Mouse (Mus musculus) stomach, embryonic 15.5 days (tissue): ENCODE measurements at regions not wholly inside any gene's neighbourhood (a gene's known extent, or its start where the extent isn't known, plus 50 kb on each side); places are given as distances from the start of the nearest gene placed in this dataset.

ENCODE experiments used
- ATAC-seq: fragments of 200-750 bp; cut with Nextera tagmentation; 2 replicates; pipeline ENCODE4 v1.8.0; 2017; ENCODE audit warnings: low read depth, moderate number of reproducible peaks, moderate TSS enrichment; ENCODE audit not compliant: insufficient read depth, low FRiP score
- H3K27ac ChIP-seq: fragments of 300-500 bp; sonication (generic); 2 replicates; pipeline ENCODE4 v1.5.1; 2015; ENCODE audit warnings: mild to moderate bottlenecking, inconsistent platforms
- H3K27me3 ChIP-seq: fragments of 300-500 bp; sonication (generic); replicated peaks from 2 replicates; pipeline ENCODE4 v1.6.1; 2015; ENCODE audit warnings: inconsistent platforms
- H3K36me3 ChIP-seq: fragments of 300-500 bp; sonication (generic); 2 replicates; pipeline ENCODE4 v1.6.1; 2015; ENCODE audit warnings: inconsistent platforms
- H3K4me1 ChIP-seq: fragments of 300-500 bp; sonication (generic); 2 replicates; pipeline ENCODE4 v1.6.1; 2015; ENCODE audit warnings: inconsistent platforms
- H3K4me2 ChIP-seq: fragments of 300-500 bp; sonication (generic); 2 replicates; pipeline ENCODE4 v1.6.1; 2015; ENCODE audit warnings: mild to moderate bottlenecking, inconsistent platforms
- H3K4me3 ChIP-seq: fragments of 300-500 bp; sonication (generic); replicated peaks from 2 replicates; pipeline ENCODE4 v1.5.1; 2015; ENCODE audit warnings: inconsistent platforms
- H3K9ac ChIP-seq: fragments of 300-500 bp; sonication (generic); 2 replicates; pipeline ENCODE4 v1.6.1; 2015; ENCODE audit warnings: inconsistent platforms
- H3K9me3 ChIP-seq: fragments of 300-500 bp; sonication (generic); 2 replicates; pipeline ENCODE4 v1.6.1; 2016; ENCODE audit warnings: inconsistent platforms
- WGBS: fragments of 180-500 bp; shearing (Covaris S2); methylation state at CpG from one replicate; pipeline ENCODE4 v1.1.7; 2015; 5-methylcytosine and 5-hydroxymethylcytosine counted together

DNA sequence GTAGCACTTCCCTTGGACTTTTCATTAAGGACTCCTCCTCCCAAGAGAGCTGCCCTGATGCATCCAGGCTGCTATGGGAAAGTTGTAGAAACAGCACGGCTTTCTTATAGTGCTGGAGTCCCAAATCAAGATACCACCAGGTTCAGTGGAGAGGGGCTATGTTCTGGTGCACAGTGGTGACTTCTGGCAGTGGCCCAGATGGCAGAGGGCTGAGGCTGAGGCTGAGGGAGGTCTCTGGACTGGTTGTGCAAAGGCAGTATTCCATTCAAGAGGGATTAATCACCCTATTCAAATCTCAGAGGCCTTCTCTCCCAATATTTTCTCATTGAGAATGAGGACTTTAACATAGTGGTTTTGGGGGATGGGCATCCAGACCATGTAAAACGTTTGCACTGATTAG, 82.3 kb upstream of the Mki67 start:
- Histone ChIP-seq H3K4me2 (no peak overlapping the region), H3K9ac (no peak overlapping the region), H3K4me1 (no peaks in the 10 kb centered on the region), H3K27me3 (no peaks in the 10 kb centered on the region), H3K4me3 (no peak overlapping the region), H3K27ac (no peak overlapping the region), H3K36me3 (no peaks in the 10 kb centered on the region), H3K9me3 (no peaks in the 10 kb centered on the region)
- no peak for ATAC-seq
- WGBS = 49% methylated on average over 2 of the region's 2 CpGs

DNA sequence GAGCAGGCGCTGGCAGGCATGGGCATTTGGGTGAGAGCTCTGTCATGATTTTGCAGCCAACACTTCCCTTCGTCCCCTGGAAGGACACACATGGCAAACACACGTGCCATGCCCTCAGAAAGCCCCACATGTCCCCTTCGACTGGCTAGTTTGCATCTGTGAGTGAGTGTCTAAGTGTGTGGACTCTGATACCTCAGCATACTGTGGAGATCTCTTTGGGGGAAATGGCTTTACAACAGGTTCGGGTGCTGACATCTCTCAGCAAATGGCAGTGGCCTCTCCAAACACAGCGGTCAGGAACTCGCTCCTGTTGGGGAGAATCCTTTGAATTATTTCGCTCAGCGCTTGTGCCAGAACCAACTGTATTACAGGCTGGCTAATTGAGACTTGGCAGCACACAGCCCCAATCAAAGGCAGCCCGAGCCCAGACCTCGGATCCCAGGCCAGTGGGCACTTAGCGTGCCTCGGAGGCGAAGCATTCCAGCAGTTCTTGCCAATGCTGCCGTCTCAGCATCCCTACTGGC, 86.5 kb upstream of the Mki67 start:
- H3K4me1 ChIP-seq = no peaks in the 10 kb centered on the region
- 89% methylated on average over 15 of the region's 15 CpGs for WGBS
- no peak overlapping the region for H3K4me3 ChIP-seq
- H3K9ac ChIP-seq = no peak overlapping the region
- no peaks in the 10 kb centered on the region for H3K27me3 ChIP-seq
- ATAC-seq = no peak
- H3K36me3 ChIP-seq = no peaks in the 10 kb centered on the region
- H3K9me3 ChIP-seq = no peaks in the 10 kb centered on the region
- no peak overlapping the region for H3K27ac ChIP-seq
- H3K4me2 ChIP-seq = no peak overlapping the region

DNA sequence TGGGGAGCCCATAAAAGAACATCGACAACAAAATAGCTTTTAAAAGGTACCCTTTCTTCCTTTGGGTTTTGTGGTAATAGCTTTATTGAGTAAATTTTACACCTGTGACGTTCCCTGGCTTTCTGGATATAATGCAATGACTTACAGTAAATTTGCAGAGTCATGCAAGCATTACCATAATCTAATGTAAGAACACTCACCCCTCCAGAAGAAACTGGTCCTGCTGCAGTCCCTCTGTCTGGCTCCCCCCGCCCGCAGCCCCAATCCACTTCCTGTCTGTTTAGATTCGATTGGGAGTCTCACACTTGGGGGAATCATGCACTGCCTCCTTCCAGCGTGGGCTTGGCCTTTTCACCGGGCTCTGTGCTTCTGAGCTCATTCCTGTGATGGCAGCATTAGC, 88.6 kb upstream of the Mki67 start:
- Histone ChIP-seq H3K9ac (no peak overlapping the region), H3K4me1 (no peaks in the 10 kb centered on the region), H3K9me3 (no peaks in the 10 kb centered on the region), H3K4me2 (no peak overlapping the region), H3K4me3 (no peak overlapping the region), H3K36me3 (no peaks in the 10 kb centered on the region), H3K27ac (no peak overlapping the region), H3K27me3 (no peaks in the 10 kb centered on the region)
- WGBS = 40% methylated on average over 7 of the region's 7 CpGs
- ATAC-seq = no peak

DNA sequence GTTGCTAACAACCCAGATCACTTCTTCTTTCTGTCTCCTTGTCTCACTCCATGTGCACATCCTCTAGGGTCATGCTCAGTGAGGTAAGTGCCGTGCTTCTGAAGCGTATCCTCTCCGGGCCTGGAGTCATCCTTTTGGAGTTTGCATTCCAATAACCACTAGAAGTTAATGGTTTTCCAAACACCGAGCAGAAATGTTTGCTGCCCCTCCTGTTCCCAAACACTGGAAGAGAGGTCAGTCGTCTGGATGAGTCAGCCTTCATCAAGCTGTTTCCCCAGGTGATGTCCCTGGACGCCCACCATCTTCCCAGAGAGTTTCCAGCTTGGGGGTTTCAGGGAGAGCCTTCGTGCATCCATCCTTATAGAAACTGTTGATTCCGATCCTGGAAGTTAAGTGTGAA, 90.0 kb upstream of the Mki67 start:
- WGBS = 70% methylated on average over 8 of the region's 8 CpGs
- Histone ChIP-seq H3K27me3 (no peaks in the 10 kb centered on the region), H3K27ac (no peak overlapping the region), H3K9me3 (no peaks in the 10 kb centered on the region), H3K4me2 (no peak overlapping the region), H3K9ac (no peak overlapping the region), H3K36me3 (no peaks in the 10 kb centered on the region), H3K4me3 (no peak overlapping the region), H3K4me1 (peaks cover 3% of the 10 kb centered on the region)
- no peak for ATAC-seq

DNA sequence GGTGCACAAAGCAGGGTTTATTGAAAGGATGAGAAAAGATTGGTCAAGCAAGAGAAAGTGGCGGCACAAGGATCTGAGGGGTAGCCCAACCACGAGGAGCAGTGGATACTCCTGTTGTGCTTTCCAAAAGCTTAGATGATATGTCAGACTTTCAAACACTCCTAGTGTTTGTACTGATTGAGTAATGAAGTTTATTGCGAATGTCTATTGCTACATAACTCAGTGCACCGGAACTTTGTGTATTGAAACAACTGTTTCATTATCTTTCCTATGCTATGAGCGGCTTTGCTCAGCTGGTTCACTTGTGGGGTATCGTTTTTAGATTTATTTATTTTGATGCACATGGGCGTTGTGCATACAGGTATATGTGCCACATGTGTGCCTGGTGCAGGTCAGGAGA, 90.5 kb upstream of the Mki67 start:
- Histone ChIP-seq H3K27ac (no peak overlapping the region), H3K27me3 (no peaks in the 10 kb centered on the region), H3K36me3 (no peaks in the 10 kb centered on the region), H3K9me3 (no peaks in the 10 kb centered on the region), H3K4me2 (no peak overlapping the region), H3K9ac (no peak overlapping the region), H3K4me1 (peaks cover 7% of the 10 kb centered on the region), H3K4me3 (no peak overlapping the region)
- WGBS = 88% methylated on average over 7 of the region's 7 CpGs
- ATAC-seq = no peak

DNA sequence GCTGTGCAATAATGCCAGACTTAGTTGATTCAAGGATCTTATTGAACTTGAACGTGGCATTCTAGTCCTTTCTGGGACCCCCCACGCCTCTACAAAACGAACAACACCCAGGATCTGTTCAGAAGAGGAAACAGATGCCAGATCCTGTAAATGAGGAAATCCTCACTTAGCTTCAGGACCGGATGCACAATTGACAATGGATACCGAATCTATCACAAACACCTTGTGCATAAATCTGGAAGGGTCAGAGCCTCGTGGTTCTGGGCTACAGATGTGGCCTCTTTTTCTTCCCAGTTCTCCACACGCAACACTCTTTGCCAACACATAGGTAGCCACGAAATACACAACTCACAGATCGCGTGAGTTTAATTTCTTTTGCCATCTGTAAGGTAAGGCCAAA, 93.0 kb upstream of the Mki67 start:
- WGBS = 70% methylated on average over 10 of the region's 10 CpGs
- Histone ChIP-seq H3K4me3 (no peak overlapping the region), H3K4me2 (no peak overlapping the region), H3K27ac (no peak overlapping the region), H3K4me1 (peaks cover 7% of the 10 kb centered on the region), H3K9ac (no peak overlapping the region), H3K36me3 (no peaks in the 10 kb centered on the region), H3K27me3 (no peaks in the 10 kb centered on the region), H3K9me3 (no peaks in the 10 kb centered on the region)
- ATAC-seq = no peak

DNA sequence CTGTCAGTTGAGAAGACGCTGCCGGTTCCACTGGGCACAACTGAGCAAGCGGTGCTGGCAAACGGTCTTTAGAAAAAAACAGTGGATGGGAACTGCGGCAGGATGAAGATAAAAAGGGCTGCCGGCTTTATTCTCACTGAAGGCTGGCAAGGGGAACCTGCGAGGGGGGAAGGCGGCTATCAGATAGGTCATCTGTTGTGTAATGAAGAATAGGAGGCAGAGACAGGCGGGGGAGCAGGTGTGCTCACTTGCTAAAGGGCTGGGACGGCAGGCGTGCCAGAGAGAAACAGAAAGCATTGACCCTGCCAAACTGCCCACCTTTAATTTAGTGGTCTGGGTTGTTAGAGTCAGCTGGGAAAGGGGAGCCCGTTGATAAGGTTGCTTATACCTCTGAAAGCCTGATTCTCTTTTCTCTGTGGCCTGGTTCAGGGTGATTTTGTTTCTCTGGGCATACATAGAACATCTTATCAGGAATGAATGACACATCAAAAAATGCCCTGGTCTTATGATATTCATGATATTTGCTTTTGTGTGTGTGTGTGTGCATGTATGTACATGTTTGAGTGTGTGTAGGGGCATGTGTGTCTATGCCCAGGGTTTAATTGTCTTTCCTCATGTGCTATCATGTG, 93.7 kb upstream of the Mki67 start:
- Histone ChIP-seq H3K27ac (no peak overlapping the region), H3K4me3 (no peak overlapping the region), H3K4me1 (peaks cover 7% of the 10 kb centered on the region), H3K9ac (no peak overlapping the region), H3K36me3 (no peaks in the 10 kb centered on the region), H3K9me3 (no peaks in the 10 kb centered on the region), H3K4me2 (0 out of 2 replicates have a peak overlapping the region, but pooled peaks have one; percentile 6), H3K27me3 (no peaks in the 10 kb centered on the region)
- no peak; the same call in 1 of the 2 replicates for ATAC-seq
- WGBS = 36% methylated on average over 12 of the region's 12 CpGs

DNA sequence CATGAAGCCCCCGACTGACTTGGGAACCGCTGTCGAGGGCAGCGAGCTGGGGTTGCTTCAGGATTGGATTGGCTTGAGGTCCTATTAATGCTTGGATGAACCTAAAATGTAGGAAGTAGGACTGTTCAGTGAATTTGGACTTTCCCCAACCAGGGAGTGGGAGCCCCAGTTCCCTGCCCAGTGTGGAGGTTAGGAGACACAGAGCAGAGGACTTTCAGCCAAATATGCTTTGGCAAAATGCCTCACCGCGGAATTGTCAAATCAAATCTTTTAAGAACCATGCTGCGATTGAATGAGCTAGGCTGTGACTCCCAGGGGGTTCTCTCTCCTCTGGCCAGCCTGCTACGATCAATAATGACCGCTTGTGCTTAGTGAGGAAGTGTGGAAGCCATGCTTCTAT, 94.8 kb upstream of the Mki67 start:
- H3K4me2 ChIP-seq = no peak overlapping the region
- no peak overlapping the region for H3K9ac ChIP-seq
- WGBS = 69% methylated on average over 9 of the region's 9 CpGs
- no peak for ATAC-seq
- H3K36me3 ChIP-seq = no peaks in the 10 kb centered on the region
- peaks cover 7% of the 10 kb centered on the region for H3K4me1 ChIP-seq
- H3K4me3 ChIP-seq = no peak overlapping the region
- H3K9me3 ChIP-seq = no peaks in the 10 kb centered on the region
- 0 out of 2 replicates have a peak overlapping the region, but pooled peaks have one; percentile 11 for H3K27ac ChIP-seq
- no peaks in the 10 kb centered on the region for H3K27me3 ChIP-seq

DNA sequence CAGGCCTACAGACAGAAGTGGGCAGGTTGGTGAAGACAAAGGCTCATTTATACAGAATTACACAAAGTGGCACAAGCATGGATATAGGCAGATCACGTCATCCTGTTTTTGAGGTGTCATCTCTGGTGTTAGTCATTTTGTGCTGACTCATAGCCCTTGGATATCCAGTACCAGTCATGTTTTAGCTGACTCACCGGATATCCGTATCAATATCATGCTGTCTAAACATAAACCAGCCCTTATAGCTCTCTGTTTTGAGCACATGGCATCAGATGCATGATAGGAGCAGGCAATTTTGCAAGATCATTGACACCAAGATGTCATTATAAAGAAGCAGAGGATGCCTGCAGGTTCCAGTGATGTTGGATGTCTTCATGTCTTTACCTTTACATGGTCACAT, 97.5 kb upstream of the Mki67 start:
- Histone ChIP-seq H3K4me2 (no peak overlapping the region), H3K4me1 (peaks cover 7% of the 10 kb centered on the region), H3K9ac (no peak overlapping the region), H3K27me3 (no peaks in the 10 kb centered on the region), H3K4me3 (no peak overlapping the region), H3K36me3 (no peaks in the 10 kb centered on the region), H3K27ac (no peak overlapping the region), H3K9me3 (no peaks in the 10 kb centered on the region)
- WGBS = 81% methylated on average over 3 of the region's 3 CpGs
- peak; percentile 59; the same call in 1 of the 2 replicates for ATAC-seq

DNA sequence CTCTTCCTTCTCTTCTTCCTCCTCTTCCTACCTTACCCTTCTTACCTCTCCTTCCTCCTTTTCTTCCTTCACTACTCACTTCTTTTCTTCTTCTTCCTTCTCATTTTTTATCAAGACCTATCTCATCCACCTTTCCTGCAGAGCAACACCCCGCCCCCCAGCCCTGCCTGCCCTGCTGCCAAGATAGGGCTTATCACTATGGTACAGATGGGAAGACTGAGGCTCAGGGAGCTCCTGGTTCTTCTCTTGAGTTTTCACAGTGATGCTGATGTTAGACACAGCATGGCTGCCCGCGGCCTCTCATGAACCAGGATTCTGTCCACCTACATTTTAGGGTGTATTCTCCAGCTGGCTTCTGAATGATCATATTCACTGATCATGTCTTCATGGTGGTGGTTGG, 100.0 kb upstream of the Mki67 start:
- H3K9me3 ChIP-seq = no peaks in the 10 kb centered on the region
- 82% methylated on average over 3 of the region's 3 CpGs for WGBS
- ATAC-seq = peak; percentile 91

DNA sequence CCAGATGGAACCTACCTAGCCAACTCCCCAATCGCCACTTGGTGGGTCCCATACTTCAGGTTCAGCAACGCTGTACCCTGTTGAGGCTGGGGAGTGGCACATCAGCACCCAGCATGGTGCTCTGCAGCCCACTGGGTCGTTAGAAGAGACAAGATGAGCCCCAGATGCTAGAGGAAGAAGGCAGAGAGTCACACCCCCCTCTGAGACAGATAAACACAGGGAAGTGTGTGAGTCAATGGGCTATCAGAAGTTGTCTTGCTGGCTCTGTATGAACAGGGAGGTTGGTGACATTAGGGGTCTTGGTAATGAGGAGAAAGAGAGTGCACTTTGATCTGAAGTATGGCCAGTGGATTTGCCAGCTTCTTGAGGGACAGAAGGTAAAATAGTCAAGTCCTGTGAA, 101.7 kb upstream of the Mki67 start:
- Histone ChIP-seq H3K36me3 (no peaks in the 10 kb centered on the region), H3K4me2 (no peak overlapping the region), H3K4me3 (no peak overlapping the region), H3K27me3 (no peaks in the 10 kb centered on the region), H3K9me3 (no peaks in the 10 kb centered on the region), H3K4me1 (no peaks in the 10 kb centered on the region), H3K9ac (no peak overlapping the region), H3K27ac (no peak overlapping the region)
- 56% methylated on average over 3 of the region's 3 CpGs for WGBS
- peak; percentile 72; the same call in 1 of the 2 replicates for ATAC-seq

More for the DNA sequence above, 100.0 kb upstream of the Mki67 start:
- Histone ChIP-seq H3K4me1 (peaks cover 3% of the 10 kb centered on the region), H3K9ac (no peak overlapping the region), H3K27ac (no peak overlapping the region), H3K36me3 (no peaks in the 10 kb centered on the region), H3K4me3 (no peak overlapping the region), H3K4me2 (no peak overlapping the region), H3K27me3 (no peaks in the 10 kb centered on the region)

DNA sequence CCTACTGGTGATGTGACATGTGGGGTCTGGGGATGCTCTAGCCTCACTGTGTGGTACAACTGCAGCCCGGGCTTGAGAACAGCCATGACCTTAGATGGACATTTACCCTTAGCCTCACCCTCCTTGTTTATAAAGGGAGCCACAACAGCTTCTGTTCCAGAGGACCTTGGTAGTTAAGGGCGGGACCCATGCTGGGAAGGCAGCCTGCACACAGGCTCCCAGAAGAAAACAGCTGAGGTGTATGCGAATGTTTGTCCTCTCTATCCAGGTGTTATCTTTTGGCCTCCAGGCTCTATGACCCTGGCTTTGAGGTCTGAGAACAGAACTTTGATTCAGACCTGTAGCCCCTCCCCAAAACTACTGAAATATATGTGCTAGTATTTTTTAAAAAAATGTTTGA, 102.1 kb upstream of the Mki67 start:
- ATAC-seq = peak; percentile 49; the same call in 1 of the 2 replicates

More for the DNA sequence above, 102.1 kb upstream of the Mki67 start:
- H3K9me3 ChIP-seq = no peaks in the 10 kb centered on the region
- no peak overlapping the region for H3K4me2 ChIP-seq
- 60% methylated on average over 3 of the region's 3 CpGs for whole genome bisulfite sequencing
- no peaks in the 10 kb centered on the region for H3K27me3 ChIP-seq
- no peaks in the 10 kb centered on the region for H3K4me1 ChIP-seq
- H3K36me3 ChIP-seq = no peaks in the 10 kb centered on the region
- no peak overlapping the region for H3K27ac ChIP-seq
- no peak overlapping the region for H3K9ac ChIP-seq
- no peak overlapping the region for H3K4me3 ChIP-seq
